Mouse (Mus musculus): Measurements from ENCODE around the gene 6430548M08Rik. TPM values are rescaled to one million over a fixed set of nuclear protein-coding genes. Genes with fewer than 3 reads are reported as not detected.

Gene 6430548M08Rik
- polyA plus RNA-seq, 2 experiments = 0.83 to 2.5 TPM

DNA sequence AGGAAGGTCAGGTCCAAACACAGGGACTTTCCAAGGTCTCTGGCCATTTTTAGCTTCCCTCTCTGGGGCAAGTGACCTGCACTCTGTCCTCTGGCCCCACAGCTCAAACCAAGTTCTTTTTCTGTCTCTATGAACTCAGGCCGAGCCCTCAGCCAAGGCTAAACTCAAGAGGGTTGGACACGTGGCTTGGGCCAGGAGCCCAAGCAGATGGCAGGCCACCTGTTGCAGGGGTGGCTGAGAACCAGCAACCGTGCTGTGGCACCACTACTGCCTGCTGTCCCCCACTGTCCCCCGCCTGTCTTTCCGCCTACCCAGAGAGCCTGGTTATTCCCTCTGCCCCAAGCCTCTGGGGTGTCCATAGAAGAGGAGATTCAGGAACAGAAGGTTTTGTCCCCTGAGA lies 100.0 kb downstream of the 6430548M08Rik start:
- Histone ChIP-seq H3K36me3 (replicated peaks; ENCODE audit: control insufficient read depth, insufficient read depth, low read depth) (no peaks in the 10 kb centered on the region), H3K4me1 (replicated peaks; ENCODE audit: control insufficient read depth in 2 of 2, insufficient read depth in 2 of 2, low read length in 1 of 2) (0 out of 4 replicates have a peak, but pooled peaks cover 0 to 2% of the 10 kb centered on the region in 2 experiments), H3K27ac (no peak overlapping the region), H3K9ac (replicated peaks) (no peak overlapping the region), H3K27me3 (ENCODE audit: control insufficient read depth, insufficient read depth, low read length) (no peaks in the 10 kb centered on the region), H3K4me3 (ENCODE audit: insufficient read depth in 1 of 2, low read depth in 2 of 2, low read length in 2 of 2) (no peak overlapping the region), H3K9me3 (ENCODE audit: control insufficient read depth, low read length) (no peaks in the 10 kb centered on the region), H3K4me2 (ENCODE audit: low read depth) (no peak overlapping the region)
- TF ChIP-seq EP300 (IDR thresholded peaks at IDR 0.05; ENCODE audit: low read depth) = no peak
- no peak for TF ChIP-seq CTCF (IDR thresholded peaks at IDR 0.05; ENCODE audit: low read depth)
- DNase-seq (ENCODE audit: low read depth in 3 of 3, low spot score in 3 of 3) (no peak), ATAC-seq (ENCODE audit: insufficient read depth) (no peak)
- WGBS (ENCODE audit: insufficient replicate concordance) = 47% methylated on average over 5 of the region's 5 CpGs

Other genes with a start within 250 kb of the 6430548M08Rik start
- gene Usp10, start 203.8 kb upstream of the 6430548M08Rik start, polyA plus RNA-seq (2012; rRNA removed) = 23.8 and 47.0 TPM in 2 replicates
- 59.0 and 60.8 TPM in 2 replicates for gene Usp10, start 203.8 kb upstream of the 6430548M08Rik start, polyA plus RNA-seq (2014; fragmentation: Nextera tagmentation; extraction: Ambion mirVana)
- gene Gm20388, start 203.3 kb upstream of the 6430548M08Rik start, polyA plus RNA-seq (2012; rRNA removed) = 8.5 and 9.7 TPM in 2 replicates
- not detected in 2 replicates for gene Gm20388, start 203.3 kb upstream of the 6430548M08Rik start, polyA plus RNA-seq (2014; fragmentation: Nextera tagmentation; extraction: Ambion mirVana)
- gene Crispld2, start 121.7 kb upstream of the 6430548M08Rik start, polyA plus RNA-seq (2012; rRNA removed) = 0.25 and 0.47 TPM in 2 replicates
- 0.27 and 0.30 TPM in 2 replicates for gene Crispld2, start 121.7 kb upstream of the 6430548M08Rik start, polyA plus RNA-seq (2014; fragmentation: Nextera tagmentation; extraction: Ambion mirVana)
- gene Zdhhc7, start 12.7 kb upstream of the 6430548M08Rik start, polyA plus RNA-seq (2012; rRNA removed) = 12.1 and 12.2 TPM in 2 replicates
- 9.2 and 11.4 TPM in 2 replicates for gene Zdhhc7, start 12.7 kb upstream of the 6430548M08Rik start, polyA plus RNA-seq (2014; fragmentation: Nextera tagmentation; extraction: Ambion mirVana)
- gene Fam92b, start 63.3 kb downstream of the 6430548M08Rik start, polyA plus RNA-seq (2012; rRNA removed) = not detected in 2 replicates
- gene Fam92b, start 63.3 kb downstream of the 6430548M08Rik start, polyA plus RNA-seq (2014; fragmentation: Nextera tagmentation; extraction: Ambion mirVana) = not detected in 2 replicates
- 14.9 and 16.0 TPM in 2 replicates for gene Gse1, start 114.3 kb downstream of the 6430548M08Rik start, polyA plus RNA-seq (2012; rRNA removed)
- 11.4 and 13.9 TPM in 2 replicates for gene Gse1, start 114.3 kb downstream of the 6430548M08Rik start, polyA plus RNA-seq (2014; fragmentation: Nextera tagmentation; extraction: Ambion mirVana)